Mouse (Mus musculus) thymus, adult 18-20 months (tissue): ENCODE results near the gene Platr17.
A peak's percentile ranks its signal among the peaks of the same experiment; 100 is the strongest.

Source experiments
- DNase-seq, 2 experiments: peaks; one replicate each; pipeline ENCODE4 v3.0.0; 2022; ENCODE audit warnings: mixed read lengths in 2 of 2

Platr17 gene

GRCm38 (mm10) chr17:33920282-33921097 is 15.6 kb downstream of the Platr17 start:
- peak; percentile 65 to 76 for DNase-seq

DNA sequence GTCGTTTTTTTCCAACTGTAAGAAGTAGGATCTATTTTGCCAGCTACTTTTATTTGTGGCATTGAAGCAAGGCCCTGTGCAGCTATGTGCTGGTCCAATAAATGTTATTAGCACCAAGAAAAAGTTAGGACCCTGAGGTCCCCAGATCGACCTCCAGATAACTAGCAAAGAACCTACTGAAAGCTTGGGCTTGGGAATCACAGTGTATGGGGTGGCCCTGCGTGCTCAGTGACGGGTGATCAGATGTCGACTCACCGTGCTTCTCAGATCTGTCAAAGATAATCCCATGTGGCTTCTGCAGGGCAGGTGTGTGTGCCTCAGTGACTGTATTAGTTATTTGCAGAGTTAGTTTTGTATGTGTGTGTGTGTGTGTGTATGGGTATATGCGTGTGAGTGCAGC is 16.4 kb downstream of the Platr17 start:
- DNase-seq, result no peak

DNA sequence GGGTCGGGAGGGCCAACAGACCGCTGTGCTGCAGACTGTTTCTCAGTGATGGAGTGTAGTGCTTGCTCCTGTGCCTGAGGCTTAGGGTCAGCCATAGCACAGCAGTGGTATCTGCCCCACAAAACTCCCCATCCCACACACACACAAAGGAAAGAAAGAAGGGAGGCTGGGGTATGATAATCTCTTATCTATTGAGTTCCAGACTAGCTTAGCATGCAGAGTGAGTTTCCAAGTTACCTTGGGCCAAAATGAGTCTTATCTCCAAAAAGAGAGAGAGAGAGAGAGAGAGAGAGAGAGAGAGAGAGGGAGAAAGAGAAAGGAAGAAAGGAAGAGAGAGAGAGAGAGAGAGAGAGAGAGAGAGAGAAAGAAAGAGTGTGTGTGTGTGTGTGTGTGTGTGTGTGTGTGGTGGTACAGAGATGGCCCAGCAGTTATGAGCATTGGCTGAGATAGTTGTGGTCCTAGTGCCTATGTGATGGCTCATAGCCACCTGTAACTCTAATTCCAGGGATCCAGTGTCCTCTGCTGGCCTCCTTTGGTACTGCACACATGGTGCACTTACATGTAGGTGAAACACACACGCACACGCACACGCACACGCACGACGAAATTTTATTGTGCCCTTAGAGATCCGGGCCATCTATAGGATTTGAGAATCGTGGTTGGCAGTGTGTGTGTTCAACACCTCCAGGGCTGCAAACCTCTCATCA is 19.8 kb downstream of the Platr17 start:
- no peak for DNase-seq

DNA sequence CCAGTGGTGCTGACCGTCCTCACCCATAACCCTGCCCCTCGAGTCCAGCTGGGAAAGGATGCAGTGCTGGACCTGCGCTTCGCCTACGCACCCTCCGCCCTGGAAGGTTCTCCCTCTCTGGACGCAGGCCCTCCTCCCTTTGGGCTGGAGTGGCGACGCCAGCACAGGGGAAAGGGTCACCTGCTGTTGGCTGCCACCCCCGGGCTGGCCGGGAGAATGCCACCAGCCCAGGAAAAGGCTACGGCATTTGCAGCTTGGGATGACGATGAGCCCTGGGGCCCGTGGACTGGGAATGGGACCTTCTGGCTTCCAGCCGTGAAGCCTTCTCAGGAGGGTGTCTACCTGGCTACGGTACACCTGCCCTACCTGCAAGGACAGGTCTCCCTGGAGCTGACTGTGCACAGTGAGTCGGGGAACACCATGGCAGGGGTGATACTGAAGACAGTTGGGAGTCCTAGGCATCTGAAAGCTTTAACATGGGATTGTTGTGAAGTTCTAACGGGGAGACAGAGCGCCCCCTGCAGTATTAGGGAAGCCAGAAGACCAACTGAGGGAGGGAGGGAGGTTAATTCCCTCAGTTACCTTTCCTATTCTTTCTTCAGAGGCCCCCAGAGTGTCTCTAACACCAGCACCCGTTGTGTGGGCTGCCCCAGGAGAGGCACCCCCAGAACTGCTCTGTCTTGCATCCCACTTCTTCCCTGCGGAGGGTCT is 20.6 kb downstream of the Platr17 start:
- no peak for DNase-seq

DNA sequence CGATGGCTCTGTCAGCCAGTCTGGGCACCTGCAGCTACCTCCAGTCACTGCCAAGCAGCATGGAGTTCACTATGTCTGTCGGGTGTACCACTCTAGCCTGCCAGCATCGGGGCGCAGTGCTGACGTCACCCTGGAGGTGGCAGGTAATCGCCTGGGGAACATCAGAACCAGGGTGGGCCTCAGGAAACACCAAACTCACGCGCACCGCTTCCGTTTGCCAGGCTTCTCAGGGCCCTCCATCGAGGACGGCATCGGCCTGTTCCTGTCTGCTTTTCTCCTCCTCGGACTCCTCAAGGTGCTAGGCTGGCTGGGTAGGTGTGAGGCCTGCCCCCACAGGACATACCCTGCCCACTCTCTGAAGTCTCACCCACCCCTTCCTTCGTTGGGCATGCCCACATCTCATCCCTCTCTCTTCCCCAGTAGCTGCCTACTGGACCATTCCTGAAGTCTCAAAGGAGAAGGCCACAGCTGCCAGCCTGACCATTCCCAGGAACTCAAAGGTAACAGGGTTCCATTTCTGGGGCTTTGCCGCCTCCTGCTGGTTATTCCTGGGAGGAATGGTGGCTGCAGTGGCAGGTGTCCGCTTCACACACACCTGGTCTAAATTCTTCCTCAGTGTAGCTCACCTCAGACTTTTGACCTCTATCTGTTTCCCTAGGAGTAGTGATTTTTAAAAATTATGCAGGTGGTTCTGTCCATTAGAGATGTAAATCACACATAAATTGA is 21.4 kb downstream of the Platr17 start:
- no peak for DNase-seq

GRCm38 (mm10) chr17:33928251-33928947 is 23.5 kb downstream of the Platr17 start:
- peak in 1 of 2 experiments; percentile 6 for DNase-seq

DNA sequence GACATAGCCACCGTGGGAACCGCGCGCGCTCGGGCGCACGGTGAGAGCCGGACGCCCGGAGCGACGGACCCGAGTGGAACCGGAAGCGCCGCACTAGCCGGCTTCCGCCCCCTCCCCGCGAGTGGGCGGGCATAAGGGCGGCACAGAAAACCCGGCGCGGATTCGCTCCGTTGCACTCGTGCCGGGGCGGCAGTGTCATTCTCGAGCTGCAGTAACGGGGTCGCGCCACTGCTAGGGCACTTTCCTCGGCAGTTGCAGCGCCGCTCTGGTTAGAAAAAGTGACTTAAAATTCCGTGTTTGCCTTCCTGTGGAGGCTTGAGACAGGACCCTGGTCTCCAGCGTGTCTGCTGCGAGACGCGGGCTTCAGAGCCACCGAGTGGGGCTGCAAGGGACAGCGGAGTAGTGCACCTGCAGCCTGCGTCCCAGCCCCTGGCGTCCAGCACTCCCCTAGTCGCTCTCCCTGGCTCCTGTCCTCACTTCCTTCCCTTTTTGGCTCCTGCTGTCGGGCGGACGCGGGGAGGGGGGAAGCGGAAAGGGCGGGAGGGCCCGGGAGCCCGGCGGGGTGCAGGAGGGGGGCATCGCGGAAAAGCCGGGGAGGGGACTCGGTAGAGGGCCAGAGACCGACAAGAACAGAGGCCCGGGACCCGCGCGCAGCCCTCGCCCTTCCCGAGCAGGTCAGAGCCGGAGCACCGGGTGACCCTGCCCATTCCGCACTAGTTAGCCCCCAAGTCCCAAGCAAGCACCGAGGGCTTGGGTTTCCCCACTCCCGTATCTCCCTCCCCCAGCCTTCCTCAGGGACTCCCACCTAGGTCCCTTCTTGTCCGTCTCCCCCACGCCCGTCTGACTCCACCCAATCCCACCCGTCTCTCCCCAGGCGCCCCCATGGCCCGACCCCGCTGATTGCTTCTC is 24.7 kb downstream of the Platr17 start, which contains the start of gene Rgl2:
Gene Rgl2, plus strand, starts transcription at position 173 of the 909 bp plus-strand sequence.
- DNase-seq, result peak; percentile 86 to 87

GRCm38 (mm10) chr17:33930280-33931158 is 25.6 kb downstream of the Platr17 start:
- peak; percentile 74 to 80 for DNase-seq

- peak in 1 of 2 experiments; percentile 32 for DNase-seq
Observed at GRCm38 (mm10) chr17:33931159-33931866, 26.4 kb downstream of the Platr17 start.

DNA sequence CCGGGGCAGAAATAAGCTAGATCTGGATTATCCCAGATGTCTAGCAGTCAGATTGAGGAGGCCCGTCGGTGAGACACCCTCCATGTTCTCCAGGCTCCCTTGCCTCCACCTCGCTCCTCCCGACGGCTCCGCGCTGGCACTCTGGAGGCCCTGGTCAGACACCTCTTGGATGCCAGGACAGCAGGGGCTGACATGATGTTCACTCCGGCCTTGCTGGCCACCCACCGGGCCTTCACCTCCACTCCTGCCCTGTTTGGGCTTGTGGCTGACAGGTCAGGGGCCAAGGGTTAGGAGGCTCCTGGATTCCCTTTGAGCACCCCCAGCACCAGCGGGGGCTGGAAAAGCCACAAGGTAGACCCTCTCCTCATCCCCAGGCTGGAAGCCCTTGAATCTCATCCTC is 27.0 kb downstream of the Platr17 start:
- DNase-seq, result peak in 1 of 2 experiments; percentile 9

- peak in 1 of 2 experiments; percentile 14 for DNase-seq
Observed at GRCm38 (mm10) chr17:33932448-33932847, 27.5 kb downstream of the Platr17 start.

- peak in 1 of 2 experiments; percentile 5 for DNase-seq
Observed at GRCm38 (mm10) chr17:33932970-33933369, 28.0 kb downstream of the Platr17 start.

- no peak for DNase-seq
Observed at GRCm38 (mm10) chr17:33935422-33936055, 30.6 kb downstream of the Platr17 start.

DNA sequence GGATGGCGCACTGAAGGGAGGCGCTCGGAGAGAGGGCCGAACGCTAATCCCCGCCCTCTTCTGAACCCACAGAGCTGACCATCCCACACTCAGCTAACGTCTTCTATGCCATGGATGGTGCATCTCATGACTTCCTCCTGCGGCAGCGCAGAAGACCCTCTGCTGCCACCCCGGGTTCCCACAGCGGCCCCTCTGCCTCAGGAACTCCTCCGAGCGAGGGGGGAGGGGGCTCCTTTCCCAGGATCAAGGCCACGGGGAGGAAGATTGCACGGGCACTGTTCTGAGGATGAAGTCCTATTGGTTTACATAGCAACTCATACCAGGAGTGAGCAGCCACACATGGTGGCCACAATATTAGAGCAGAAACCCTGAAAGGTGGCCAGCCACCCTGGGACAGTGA is 32.1 kb downstream of the Platr17 start:
- DNase-seq, result no peak

GRCm38 (mm10) chr17:33938783-33939182 is 33.8 kb downstream of the Platr17 start:
- no peak for DNase-seq

GRCm38 (mm10) chr17:33940206-33940805 is 35.4 kb downstream of the Platr17 start, which contains the start of the genes Pfdn6 and Wdr46:
Pfdn6 (minus strand) TSS chr17:33940343.
Wdr46 (plus strand) TSS chr17:33940660.
- peak in 1 of 2 experiments; percentile 81 for DNase-seq

- peak in 1 of 2 experiments; percentile 38 for DNase-seq
Observed at GRCm38 (mm10) chr17:33940981-33941380, 36.0 kb downstream of the Platr17 start.

- peak in 1 of 2 experiments; percentile 6 for DNase-seq
Observed at GRCm38 (mm10) chr17:33941381-33941780, 36.4 kb downstream of the Platr17 start.
